Mouse (Mus musculus) heart, embryonic 11.5 days (tissue): ENCODE data around the gene Bnip1. TPM values are rescaled to one million over a fixed set of nuclear protein-coding genes. Genes with fewer than 3 reads are reported as not detected.

Source experiments
- ATAC-seq: fragments of 200-750 bp; cut with Nextera tagmentation; replicated peaks from 2 replicates; pipeline ENCODE4 v1.8.0; 2017; ENCODE audit warnings: moderate library complexity; ENCODE audit not compliant: insufficient number of reproducible peaks, low FRiP score, low TSS enrichment
- H3K27ac ChIP-seq: fragments of 300-500 bp; sonication (generic); 2 replicates; pipeline ENCODE4 v1.5.1; 2014; ENCODE audit warnings: mild to moderate bottlenecking, low read depth, low read length
- H3K27me3 ChIP-seq: fragments of 300-500 bp; sonication (generic); 2 replicates; pipeline ENCODE4 v1.6.1; 2014; ENCODE audit warnings: mild to moderate bottlenecking, low read length, mixed read lengths; ENCODE audit not compliant: control insufficient read depth, insufficient read depth
- H3K36me3 ChIP-seq: fragments of 300-500 bp; sonication (generic); 2 replicates; pipeline ENCODE4 v1.6.1; 2014; ENCODE audit warnings: mild to moderate bottlenecking, low read length, moderate library complexity, mixed read lengths; ENCODE audit not compliant: control insufficient read depth, insufficient read depth
- H3K4me1 ChIP-seq: fragments of 300-500 bp; sonication (generic); 2 replicates; pipeline ENCODE4 v1.6.1; 2014; ENCODE audit warnings: low read length; ENCODE audit not compliant: control insufficient read depth, insufficient read depth
- H3K4me2 ChIP-seq: fragments of 300-500 bp; sonication (generic); 2 replicates; pipeline ENCODE4 v1.6.1; 2014; ENCODE audit warnings: mild to moderate bottlenecking, moderate library complexity
- H3K4me3 ChIP-seq: fragments of 300-500 bp; sonication (generic); 2 replicates; pipeline ENCODE4 v1.5.1; 2014; ENCODE audit warnings: low read depth, low read length
- H3K9ac ChIP-seq: fragments of 300-500 bp; sonication (generic); 2 replicates; pipeline ENCODE4 v1.6.1; 2014; ENCODE audit warnings: mild to moderate bottlenecking, low read depth, low read length, moderate library complexity
- H3K9me3 ChIP-seq: fragments of 300-500 bp; sonication (generic); replicated peaks from 2 replicates; pipeline ENCODE4 v1.6.1; 2016; ENCODE audit warnings: low read length; ENCODE audit not compliant: control insufficient read depth
- WGBS: fragments of 180-500 bp; shearing (Covaris S2); extraction: QIAGEN DNeasy Blood & Tissue Kit; methylation state at CpG from one replicate; pipeline ENCODE4 v1.1.7; 2014; ENCODE audit not compliant: insufficient replicate concordance; 5-methylcytosine and 5-hydroxymethylcytosine counted together
- polyA plus RNA-seq: library from polyadenylated mRNA; unstranded; fragments of >200 nt; fragmentation: Nextera tagmentation; extraction: Ambion mirVana; gene quantifications from 2 replicates; pipeline ENCODE4 v1.2.1, GENCODE M21; 2014

The Bnip1 gene
- 48.7 and 58.5 TPM in 2 replicates for polyA plus RNA-seq

DNA sequence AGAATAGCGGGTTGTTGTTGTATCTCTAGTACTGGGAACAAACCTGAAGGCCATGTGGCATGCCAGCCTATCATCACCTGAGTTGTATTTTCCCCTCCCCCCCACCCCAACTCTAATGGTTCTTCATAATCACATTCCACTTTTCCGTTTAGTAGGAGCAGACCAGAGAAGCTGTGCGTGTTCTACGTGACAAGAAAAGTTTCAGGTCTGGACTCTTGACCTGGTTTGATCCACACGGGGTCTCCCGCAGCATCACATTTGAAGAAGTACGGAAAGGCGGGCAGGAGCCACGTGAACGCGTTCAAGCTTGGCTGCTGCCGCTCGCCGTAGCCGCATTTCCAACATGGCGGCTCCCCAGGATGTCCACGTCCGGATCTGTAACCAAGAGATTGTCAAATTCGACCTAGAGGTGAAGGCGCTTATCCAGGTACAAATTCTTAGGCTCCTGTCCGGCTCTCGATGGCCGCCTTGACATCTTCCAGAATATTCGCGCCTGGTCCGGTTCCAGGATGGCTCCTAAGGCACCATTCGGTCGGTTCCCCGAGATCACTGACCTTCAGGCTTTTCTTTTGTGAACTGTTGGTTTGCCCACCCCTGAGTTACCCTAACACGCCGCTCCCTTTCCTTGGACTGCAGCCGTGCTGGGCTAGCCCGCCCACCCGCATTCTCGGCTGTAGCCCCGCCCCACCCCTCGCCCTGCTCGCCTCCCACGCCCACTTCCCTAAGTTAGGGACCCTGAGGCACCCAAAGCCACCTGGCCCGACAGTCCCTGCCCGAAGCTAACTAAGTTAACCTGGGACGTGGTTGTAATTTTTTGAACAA is at the start of gene Bnip1:
Gene Bnip1, plus strand, starts transcription at position 317 of the 822 bp plus-strand sequence.
- Histone ChIP-seq H3K4me1 (peaks cover 6% of the 10 kb centered on the region), H3K4me2 (peak within 1 kb of the TSS; percentile 83), H3K36me3 (no peaks in the 10 kb centered on the region), H3K4me3 (peak within 1 kb of the TSS; percentile 70), H3K27me3 (no peaks in the 10 kb centered on the region), H3K9ac (peak within 1 kb of the TSS; percentile 90), H3K27ac (peak within 1 kb of the TSS; percentile 97), H3K9me3 (no peaks in the 10 kb centered on the region)
- under 1% methylated on average over 42 of the region's 42 CpGs for WGBS
- ATAC-seq = peak; percentile 86

DNA sequence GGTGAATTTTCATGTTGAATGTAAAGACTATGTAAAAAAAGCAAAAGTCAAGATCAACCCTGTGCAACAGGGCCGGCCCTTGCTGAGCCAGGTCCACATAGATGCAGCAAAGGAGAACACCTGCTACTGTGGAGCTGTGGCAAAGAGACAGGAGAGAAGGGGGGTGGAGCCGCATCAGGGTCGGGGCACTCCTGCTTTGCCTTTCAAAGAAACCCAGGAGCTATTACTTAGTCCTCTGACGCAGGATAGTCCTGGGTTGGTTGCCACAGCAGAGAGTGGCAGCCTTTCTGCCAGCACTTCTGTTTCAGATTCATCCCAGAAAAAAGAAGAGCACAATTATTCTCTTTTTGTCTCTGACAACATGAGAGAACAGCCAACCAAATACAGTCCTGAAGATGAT is 38.3 kb upstream of the Bnip1 start:
- WGBS = 54% methylated on average over 4 of the region's 4 CpGs
- no peaks in the 10 kb centered on the region for H3K9me3 ChIP-seq
- no peak overlapping the region for H3K4me3 ChIP-seq
- H3K4me1 ChIP-seq = no peaks in the 10 kb centered on the region
- no peaks in the 10 kb centered on the region for H3K27me3 ChIP-seq
- ATAC-seq = no peak
- H3K36me3 ChIP-seq = no peaks in the 10 kb centered on the region
- no peak overlapping the region for H3K27ac ChIP-seq
- no peak overlapping the region for H3K4me2 ChIP-seq
- no peak overlapping the region for H3K9ac ChIP-seq

DNA sequence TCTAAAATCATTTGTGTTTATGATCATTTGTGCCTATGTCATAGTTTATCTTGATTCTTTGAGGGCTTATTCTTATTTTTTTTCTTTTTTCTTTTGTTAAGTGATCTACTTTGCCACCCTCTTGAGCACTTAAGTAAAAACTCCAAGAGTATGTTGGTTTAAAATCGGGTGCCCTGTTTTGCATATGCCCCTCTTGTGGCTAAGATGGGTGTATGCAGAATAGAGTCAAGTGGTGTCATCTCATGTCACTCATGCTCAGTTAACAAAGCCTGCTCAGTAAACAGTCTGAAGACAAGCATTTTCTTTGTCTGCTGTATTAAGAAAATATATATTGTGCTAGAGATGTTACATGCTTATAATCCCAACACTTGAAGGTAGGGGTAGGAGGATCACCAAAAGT is 37.6 kb upstream of the Bnip1 start:
- no peak for ATAC-seq
- whole genome bisulfite sequencing = 54% methylated on average over 1 of the region's 1 CpGs
- H3K9ac ChIP-seq = no peak overlapping the region
- H3K4me1 ChIP-seq = no peaks in the 10 kb centered on the region
- no peak overlapping the region for H3K4me3 ChIP-seq
- H3K27ac ChIP-seq = no peak overlapping the region
- H3K27me3 ChIP-seq = no peaks in the 10 kb centered on the region
- no peak overlapping the region for H3K4me2 ChIP-seq
- no peaks in the 10 kb centered on the region for H3K36me3 ChIP-seq
- H3K9me3 ChIP-seq = no peaks in the 10 kb centered on the region

DNA sequence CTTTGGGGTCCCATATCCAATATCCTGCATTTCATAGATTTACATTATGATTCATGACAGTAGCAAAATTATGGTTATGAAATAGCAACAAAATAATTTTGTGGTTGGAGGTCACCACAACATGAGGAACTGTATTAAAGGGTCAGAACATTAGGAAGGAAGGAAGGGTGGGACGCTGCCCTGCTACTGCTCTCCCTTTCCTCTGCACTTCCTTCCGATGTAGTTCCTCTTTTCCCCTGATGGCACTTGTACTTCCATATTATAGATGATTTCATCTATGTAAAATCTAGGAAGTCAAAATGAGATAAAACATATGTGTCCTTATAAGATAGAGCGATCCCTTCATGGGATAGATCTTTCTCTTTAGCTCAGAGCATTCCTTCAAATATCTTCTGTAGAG is 30.9 kb upstream of the Bnip1 start:
- Histone ChIP-seq H3K4me3 (no peak overlapping the region), H3K9ac (no peak overlapping the region), H3K27me3 (no peaks in the 10 kb centered on the region), H3K4me2 (no peak overlapping the region), H3K4me1 (no peaks in the 10 kb centered on the region), H3K27ac (no peak overlapping the region), H3K9me3 (no peaks in the 10 kb centered on the region), H3K36me3 (no peaks in the 10 kb centered on the region)
- 86% methylated on average over 3 of the region's 3 CpGs for WGBS
- no peak for ATAC-seq

DNA sequence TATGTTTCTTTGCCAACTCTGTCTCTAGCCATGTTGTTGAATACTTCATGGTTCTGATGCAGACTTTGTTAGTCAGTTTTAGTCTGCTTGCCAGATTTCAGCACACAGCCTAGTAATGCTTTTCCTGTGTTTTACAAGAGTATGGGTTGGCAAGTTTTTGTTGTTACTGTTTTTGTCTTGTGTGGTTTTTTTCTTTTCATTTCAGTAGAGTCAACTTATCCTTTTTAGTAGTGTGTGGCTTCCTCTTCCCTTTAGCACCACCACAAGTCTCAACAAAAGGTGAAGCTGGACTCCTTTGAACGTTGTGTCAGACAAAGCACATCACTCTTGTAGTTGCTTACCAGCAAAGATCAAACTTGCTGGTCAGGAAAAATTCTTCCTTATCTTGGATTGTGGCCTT is 28.6 kb upstream of the Bnip1 start:
- H3K4me1 ChIP-seq = no peaks in the 10 kb centered on the region
- no peaks in the 10 kb centered on the region for H3K27me3 ChIP-seq
- no peak overlapping the region for H3K27ac ChIP-seq
- no peak overlapping the region for H3K4me2 ChIP-seq
- H3K9ac ChIP-seq = no peak overlapping the region
- ATAC-seq = no peak
- WGBS = 74% methylated on average over 1 of the region's 1 CpGs
- H3K4me3 ChIP-seq = no peak overlapping the region
- H3K9me3 ChIP-seq = no peaks in the 10 kb centered on the region
- H3K36me3 ChIP-seq = no peaks in the 10 kb centered on the region

DNA sequence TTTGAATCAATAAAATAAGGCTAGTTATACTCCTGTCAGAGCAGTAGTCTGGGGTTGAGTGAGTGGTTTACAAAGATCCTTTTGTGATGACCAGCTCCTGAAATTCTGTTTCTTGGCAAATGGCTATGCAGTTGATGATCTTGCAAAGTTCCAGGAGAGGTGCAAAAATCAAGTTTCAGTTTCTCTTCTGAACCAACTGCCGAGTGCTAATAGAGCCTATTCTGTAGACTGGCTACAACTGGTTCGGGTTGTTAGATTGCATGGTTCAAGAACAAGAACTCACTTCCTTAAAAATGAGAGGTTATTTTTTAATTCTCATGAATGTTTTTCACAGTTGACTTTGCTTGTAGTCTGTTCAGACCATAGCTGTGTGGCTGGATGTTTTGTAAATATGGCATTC is 27.4 kb upstream of the Bnip1 start:
- 76% methylated on average over 2 of the region's 2 CpGs for WGBS
- H3K36me3 ChIP-seq = no peaks in the 10 kb centered on the region

DNA sequence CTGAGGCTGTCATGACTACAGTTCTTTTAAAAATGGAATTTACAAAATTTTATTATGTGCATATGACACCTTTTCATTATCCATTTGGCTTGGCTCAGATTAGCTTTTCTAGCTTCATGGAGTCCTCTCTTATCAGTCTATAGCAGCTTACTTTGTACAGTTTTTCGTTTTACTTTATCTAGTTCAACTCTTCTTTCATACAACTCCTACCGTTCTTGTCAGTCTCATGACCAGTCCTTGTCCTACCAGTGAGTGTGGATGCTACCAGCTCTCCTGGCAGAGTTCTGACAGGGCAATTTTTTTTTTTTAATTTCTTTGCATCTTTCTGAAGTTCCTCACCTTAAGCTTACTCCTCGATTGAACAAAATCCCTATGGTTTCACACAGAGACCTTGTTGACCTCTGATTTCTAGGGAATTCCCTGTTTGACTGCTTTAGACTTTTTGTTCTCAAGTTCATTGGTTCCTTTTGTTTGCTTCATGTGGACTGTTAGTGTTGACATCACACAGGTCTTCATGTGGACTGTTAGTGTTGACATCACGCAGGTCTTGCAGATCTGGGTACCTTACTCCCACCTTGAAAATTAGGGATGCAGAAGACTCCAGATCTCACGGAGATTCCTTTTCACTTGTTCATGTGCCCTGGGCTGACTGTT is 13.6 kb upstream of the Bnip1 start:
- 75% methylated on average over 5 of the region's 5 CpGs for WGBS
- Histone ChIP-seq H3K4me3 (no peak overlapping the region), H3K9me3 (no peaks in the 10 kb centered on the region), H3K9ac (no peak overlapping the region), H3K4me1 (no peaks in the 10 kb centered on the region), H3K36me3 (no peaks in the 10 kb centered on the region), H3K4me2 (no peak overlapping the region), H3K27ac (no peak overlapping the region), H3K27me3 (no peaks in the 10 kb centered on the region)
- no peak for ATAC-seq

More for the DNA sequence above, 27.4 kb upstream of the Bnip1 start:
- Histone ChIP-seq H3K4me3 (no peak overlapping the region), H3K9ac (no peak overlapping the region), H3K4me1 (no peaks in the 10 kb centered on the region), H3K27ac (no peak overlapping the region), H3K4me2 (no peak overlapping the region), H3K9me3 (no peaks in the 10 kb centered on the region), H3K27me3 (no peaks in the 10 kb centered on the region)
- ATAC-seq = no peak

DNA sequence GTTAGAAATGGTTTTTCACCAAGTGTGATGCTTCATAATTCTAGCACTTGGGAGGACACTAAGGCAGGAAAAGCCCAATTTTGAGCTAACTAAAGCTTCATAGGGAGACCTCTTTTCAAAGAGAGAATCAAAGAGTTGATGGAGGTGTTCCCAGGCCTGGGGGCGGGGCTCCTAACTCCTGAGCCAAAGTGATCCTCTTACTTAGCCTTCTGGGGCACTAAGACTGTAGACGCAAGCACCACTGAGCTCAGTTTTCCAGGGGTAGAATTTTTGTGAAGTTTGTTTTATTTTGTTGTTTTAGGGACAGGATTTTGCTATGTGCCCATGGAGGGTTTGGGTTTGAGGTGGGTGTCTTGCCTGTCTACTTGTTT is 13.1 kb upstream of the Bnip1 start:
- Histone ChIP-seq H3K4me3 (no peak overlapping the region), H3K27ac (no peak overlapping the region), H3K27me3 (no peaks in the 10 kb centered on the region), H3K4me1 (no peaks in the 10 kb centered on the region), H3K9ac (no peak overlapping the region), H3K9me3 (no peaks in the 10 kb centered on the region), H3K36me3 (no peaks in the 10 kb centered on the region), H3K4me2 (no peak overlapping the region)
- 81% methylated on average over 2 of the region's 2 CpGs for WGBS
- no peak for ATAC-seq
